Mouse (Mus musculus) E14TG2a.4 (cell line): ENCODE measurements at regions not wholly inside any gene's neighbourhood (a gene's known extent, or its start where the extent isn't known, plus 50 kb on each side); places are given as distances from the start of the nearest gene placed in this dataset.

Experiments used
- CTCF ChIP-seq: conservative IDR thresholded peaks from 2 replicates; pipeline ENCODE4 v1.5.1; 2014; ENCODE audit warnings: low read length
- POU5F1 ChIP-seq: IDR thresholded peaks from 2 replicates; pipeline ENCODE4 v1.6.1; 2014; ENCODE audit warnings: low read length, borderline replicate concordance

- TF ChIP-seq CTCF (no peak), POU5F1 (no peak)
Measured at GRCm38 (mm10) chr12:58590547-58591479, 321.7 kb upstream of the Clec14a start.
